Mouse (Mus musculus) cerebellum, adult 2 months (tissue): ENCODE data around the gene Nrxn3.

Source experiments
- CTCF ChIP-seq: fragments of 200-500 bp; IDR thresholded peaks from 2 replicates; pipeline ENCODE4 v1.5.1; 2011; ENCODE audit warnings: low read depth, mild to moderate bottlenecking, control low read depth, low read length, moderate library complexity, borderline replicate concordance; ENCODE audit not compliant: insufficient read depth
- POLR2A ChIP-seq: fragments of 200-500 bp; IDR thresholded peaks from 2 replicates; pipeline ENCODE4 v1.6.1; 2011; ENCODE audit warnings: low read length, control low read depth, borderline replicate concordance; ENCODE audit not compliant: insufficient read depth

DNA sequence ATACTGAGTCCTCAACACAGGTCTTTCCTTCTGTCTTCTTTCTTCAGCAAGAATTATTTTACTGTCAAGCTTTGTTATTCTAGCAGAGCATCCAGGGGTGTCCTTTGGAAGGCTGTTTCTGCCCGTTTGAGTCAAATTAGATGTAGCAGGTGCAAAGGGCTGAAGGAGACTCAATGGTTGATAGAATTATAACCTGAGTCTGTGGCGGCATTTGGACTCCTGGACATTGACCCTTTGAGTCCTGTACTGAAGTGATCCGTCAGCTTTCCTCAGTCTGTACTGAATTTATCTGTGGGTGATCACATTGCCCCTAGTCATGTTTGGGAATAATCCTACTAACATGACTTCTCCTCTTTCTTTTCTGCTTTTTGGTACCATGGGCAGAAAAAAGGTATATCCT, 234.8 kb downstream of the Nrxn3 start:
- TF ChIP-seq CTCF (no peak), POLR2A (no peak)
